9 mouse cellular contexts compared by ENCODE assay signal in genomic region chr17:35701978-35702461, GRCm38 (mm10). TPM values are rescaled to one million over a fixed set of nuclear protein-coding genes. Genes with fewer than 3 reads are reported as not detected.
A peak's percentile ranks its signal among the peaks of the same experiment; 100 is the strongest.
DNase-seq lines count a peak whose midpoint lies in the region; ATAC-seq and TF ChIP-seq lines count a peak whose summit lies in the region.
"Had no signal": no experiment of that assay in that cellular context is flagged by ENCODE, and none has a peak within 500 bp of the region (broad histone marks: within the 10 kb centered on the region; RNA-seq: fewer than 3 reads in every experiment).

No protein-coding gene starts in this region.

- ATAC-seq in heart, postnatal 0 days (ENCODE audit: insufficient read depth, low read depth): 0 out of 2 replicates have a peak, but pooled peaks have one; percentile 12

- TF ChIP-seq EP300 in heart, postnatal 0 days (IDR thresholded peaks at IDR 0.05; ENCODE audit: low read depth): no peak

- H3K36me3 ChIP-seq in heart, postnatal 0 days (replicated peaks; ENCODE audit: control insufficient read depth, insufficient read depth, low read length): no peaks in the 10 kb centered on the region
- peaks cover 28% of the 10 kb centered on the region for H3K36me3 ChIP-seq in midbrain, embryonic 10.5 days

- intact Hi-C loops in gastrocnemius, adult 2 months (cut with DNase I): no loop called here
- intact Hi-C loops in gastrocnemius, postnatal 36 days (cut with DNase I): loop anchor here (5.0 kb wide), 1 partner anchor 35 kb away; no protein-coding TSS in a partner anchor

- peaks cover 32% of the 10 kb centered on the region for H3K4me1 ChIP-seq in heart, postnatal 0 days (ENCODE audit: control insufficient read depth, insufficient read depth)
- peaks cover 81% of the 10 kb centered on the region for H3K4me1 ChIP-seq in midbrain, embryonic 10.5 days

- H3K9ac ChIP-seq in heart, postnatal 0 days (replicated peaks; ENCODE audit: low read depth, low read length): peak overlapping the region; percentile 83

- no peaks in the 10 kb centered on the region for H3K9me3 ChIP-seq in heart, postnatal 0 days (replicated peaks; ENCODE audit: control insufficient read depth, low read length)
- no peaks in the 10 kb centered on the region for H3K9me3 ChIP-seq in midbrain, embryonic 10.5 days (replicated peaks)

- no peak for TF ChIP-seq CTCF in gastrocnemius, adult 2 months (IDR thresholded peaks at IDR 0.05)
- no peak for TF ChIP-seq CTCF in heart, postnatal 0 days (IDR thresholded peaks at IDR 0.05; ENCODE audit: low read depth)

- peak overlapping the region; percentile 80 for H3K4me2 ChIP-seq in heart, postnatal 0 days (ENCODE audit: low read depth, low read length)

- peak overlapping the region; percentile 84 for H3K4me3 ChIP-seq in gastrocnemius, adult 2 months
- peak overlapping the region; percentile 75 for H3K4me3 ChIP-seq in heart, postnatal 0 days (ENCODE audit: low read depth, low read length)
- peak overlapping the region; percentile 84 for H3K4me3 ChIP-seq in midbrain, embryonic 10.5 days

- H3K27me3 ChIP-seq in heart, postnatal 0 days (ENCODE audit: control insufficient read depth, insufficient read depth, low read length): 0 out of 2 replicates have a peak, but pooled peaks cover 3% of the 10 kb centered on the region
- peaks cover 23% of the 10 kb centered on the region; the same call in 1 of the 2 replicates for H3K27me3 ChIP-seq in midbrain, embryonic 10.5 days (ENCODE audit: low read depth, poor library complexity, severe bottlenecking)

- WGBS in heart, postnatal 0 days: 4% methylated on average over 16 of the region's 16 CpGs
- under 1% methylated on average over 16 of the region's 16 CpGs for WGBS in midbrain, embryonic 10.5 days

- DNase-seq in gastrocnemius, adult 2 months: peak; percentile 65
- no peak for DNase-seq in gastrocnemius, postnatal 36 days
- DNase-seq in embryo, embryonic 11 days: peak; percentile 65
- DNase-seq in heart, postnatal 0 days (ENCODE audit: low spot score): peak; percentile 58
- peak; percentile 88 to 89 for DNase-seq in kidney, postnatal 36 days
- peak; percentile 63 for DNase-seq in midbrain, embryonic 10.5 days (ENCODE audit: low spot score)
- no peak for DNase-seq in thymus, postnatal 14 days
- no peak for DNase-seq in layer of hippocampus, adult 9-11 months

- peak overlapping the region; percentile 98 for H3K27ac ChIP-seq in gastrocnemius, adult 2 months
- H3K27ac ChIP-seq in heart, postnatal 0 days (ENCODE audit: low read depth): peak overlapping the region; percentile 98
- H3K27ac ChIP-seq in midbrain, embryonic 10.5 days (replicated peaks): peak overlapping the region; percentile 100

RNA-seq across cellular contexts. Expression of gene Ddr1, which starts 2.4 kb away (rescaled TPM):
- total RNA-seq in gastrocnemius, adult 2 months (2021): 10 to 100 TPM; 13.4 to 15.9 TPM
- 10 to 100 TPM; 12.7 to 15.0 TPM for total RNA-seq in gastrocnemius, postnatal 36 days (2021)
- total RNA-seq in heart, postnatal 0 days (2014; rRNA removed; ENCODE audit: low replicate concordance): 105 and 206 TPM in 2 replicates
- 63.9 and 71.8 TPM in 2 replicates for polyA plus RNA-seq in heart, postnatal 0 days (2015; fragmentation: Nextera tagmentation; extraction: Ambion mirVana)
- 142 and 193 TPM in 2 replicates for polyA plus RNA-seq in midbrain, embryonic 10.5 days (2016; fragmentation: Nextera tagmentation; extraction: Ambion mirVana)
- total RNA-seq: hematopoietic stem cell, adult 5-6 weeks had no signal

RNA-seq across cellular contexts. Expression of gene Gtf2h4, which starts 28.5 kb away (rescaled TPM):
- total RNA-seq in gastrocnemius, adult 2 months (2021): 10 to 100 TPM; 18.1 to 24.2 TPM
- total RNA-seq in gastrocnemius, postnatal 36 days (2021): 10 to 100 TPM; 15.3 to 19.0 TPM
- total RNA-seq in heart, postnatal 0 days (2014; rRNA removed; ENCODE audit: low replicate concordance): 21.0 and 24.2 TPM in 2 replicates
- 18.0 and 21.2 TPM in 2 replicates for polyA plus RNA-seq in heart, postnatal 0 days (2015; fragmentation: Nextera tagmentation; extraction: Ambion mirVana)
- polyA plus RNA-seq in midbrain, embryonic 10.5 days (2016; fragmentation: Nextera tagmentation; extraction: Ambion mirVana): 50.1 and 52.3 TPM in 2 replicates

RNA-seq across cellular contexts. Expression of gene Vars2, which starts 34.6 kb away (rescaled TPM):
- 10 to 100 TPM; 12.8 to 16.8 TPM for total RNA-seq in gastrocnemius, adult 2 months (2021)
- 10 to 100 TPM; 12.5 to 12.9 TPM for total RNA-seq in gastrocnemius, postnatal 36 days (2021)
- total RNA-seq in heart, postnatal 0 days (2014; rRNA removed; ENCODE audit: low replicate concordance): 25.5 and 59.8 TPM in 2 replicates
- polyA plus RNA-seq in heart, postnatal 0 days (2015; fragmentation: Nextera tagmentation; extraction: Ambion mirVana): 9.4 and 9.8 TPM in 2 replicates
- 19.3 and 20.6 TPM in 2 replicates for polyA plus RNA-seq in midbrain, embryonic 10.5 days (2016; fragmentation: Nextera tagmentation; extraction: Ambion mirVana)

RNA-seq across cellular contexts. Expression of gene Mucl3, which starts 58.5 kb away (rescaled TPM):
- not detected for total RNA-seq in gastrocnemius, adult 2 months (2021)
- not detected for total RNA-seq in gastrocnemius, postnatal 36 days (2021)
- total RNA-seq in heart, postnatal 0 days (2014; rRNA removed; ENCODE audit: low replicate concordance): not detected in 2 replicates
- polyA plus RNA-seq in heart, postnatal 0 days (2015; fragmentation: Nextera tagmentation; extraction: Ambion mirVana): not detected in 2 replicates
- 0.17 and 0.22 TPM in 2 replicates for polyA plus RNA-seq in midbrain, embryonic 10.5 days (2016; fragmentation: Nextera tagmentation; extraction: Ambion mirVana)
- total RNA-seq: hematopoietic stem cell, adult 5-6 weeks had no signal

Comparison
In these comparisons a context has a peak if more than half of its experiments do, and no peak if none do; other contexts are left out.
1. DNase-seq: peak in gastrocnemius, adult 2 months (single experiment), embryo, embryonic 11 days (single experiment), heart, postnatal 0 days (single experiment), kidney, postnatal 36 days (2 of 2) and midbrain, embryonic 10.5 days (single experiment); none in gastrocnemius, postnatal 36 days (0 of 2), thymus, postnatal 14 days (single experiment) and layer of hippocampus, adult 9-11 months (single experiment).
2. Peak in every context shown above with its lines, with median percentiles within 50 percentile points of each other: H3K27ac ChIP-seq and H3K4me3 ChIP-seq.